Mouse (Mus musculus) colon, adult 2 months (tissue): ENCODE measurements around the gene Olfr1042. TPM values are rescaled to one million over a fixed set of nuclear protein-coding genes. Genes with fewer than 3 reads are reported as not detected.

Source experiments
- polyA plus RNA-seq: library from polyadenylated mRNA; depleted of rRNA; stranded (reverse); fragments of >200 nt; gene quantifications from 2 replicates; pipeline ENCODE4 v1.2.3, GENCODE M21; 2012; rRNA removed

Olfr1042 gene
- polyA plus RNA-seq = not detected in 2 replicates

DNA sequence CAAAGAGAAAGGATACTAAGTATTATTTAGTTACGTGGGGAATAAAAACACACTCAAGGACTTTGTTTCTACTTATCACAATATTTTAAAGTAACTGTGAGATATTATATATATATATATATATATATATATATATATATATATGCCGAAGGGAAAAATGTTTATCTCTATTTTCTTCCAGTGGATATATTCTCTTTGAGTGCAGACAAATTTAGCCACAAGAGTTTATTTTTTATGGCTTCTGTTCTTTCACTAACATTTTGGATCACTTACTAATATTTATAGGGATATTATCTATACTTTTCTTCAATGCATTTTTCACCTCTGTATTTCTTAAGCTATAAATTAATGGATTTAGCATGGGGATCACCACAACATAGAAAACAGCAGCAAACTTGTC, at the start of gene Olfr1042:
Gene Olfr1042 (minus strand): TSS at position 101 of the 400 bp plus-strand sequence.

DNA sequence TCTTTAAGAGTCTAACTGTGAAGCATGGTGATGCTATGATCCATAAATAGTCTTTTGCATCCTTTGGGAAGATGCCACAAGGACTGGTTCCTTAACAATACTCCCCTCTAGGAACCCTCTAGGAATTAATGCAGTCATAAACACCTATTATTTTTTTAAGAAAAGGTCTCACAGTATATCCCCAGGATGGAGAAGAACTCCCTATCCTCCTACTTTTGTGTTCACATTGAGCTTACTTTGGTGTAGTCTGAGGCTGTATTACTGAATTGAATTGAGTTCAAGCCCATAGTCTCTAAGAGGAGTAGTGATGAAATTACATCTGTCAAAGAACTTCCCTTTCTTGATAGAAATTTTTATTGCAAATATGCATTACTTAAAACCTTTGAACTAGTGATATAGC, 41.3 kb upstream of the Olfr1042 start, which contains the start of gene Olfr1045:
Gene Olfr1045 (minus strand): TSS at position 101 of the 400 bp plus-strand sequence.

DNA sequence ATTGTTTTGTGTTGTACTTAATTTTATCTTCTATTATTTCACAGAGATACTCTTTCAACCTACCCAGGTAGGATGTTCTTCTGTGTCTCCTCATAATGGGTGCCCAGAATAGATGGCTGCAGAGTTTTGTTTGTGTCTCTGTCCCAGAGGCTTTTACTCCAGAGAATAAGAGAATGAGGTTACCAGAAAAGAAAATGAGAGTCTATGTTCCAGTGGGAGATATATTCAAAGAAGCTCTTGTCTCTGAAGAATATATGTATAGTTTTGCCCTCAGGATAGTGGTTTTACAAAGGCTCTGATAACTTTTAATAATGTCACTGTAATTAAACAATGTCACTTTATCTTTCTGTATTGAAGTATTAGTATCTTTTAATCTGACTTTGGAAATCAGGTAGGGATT, 23.9 kb upstream of the Olfr1042 start, which contains the start of gene Olfr52:
Gene Olfr52 (minus strand): TSS at position 101 of the 400 bp plus-strand sequence.

DNA sequence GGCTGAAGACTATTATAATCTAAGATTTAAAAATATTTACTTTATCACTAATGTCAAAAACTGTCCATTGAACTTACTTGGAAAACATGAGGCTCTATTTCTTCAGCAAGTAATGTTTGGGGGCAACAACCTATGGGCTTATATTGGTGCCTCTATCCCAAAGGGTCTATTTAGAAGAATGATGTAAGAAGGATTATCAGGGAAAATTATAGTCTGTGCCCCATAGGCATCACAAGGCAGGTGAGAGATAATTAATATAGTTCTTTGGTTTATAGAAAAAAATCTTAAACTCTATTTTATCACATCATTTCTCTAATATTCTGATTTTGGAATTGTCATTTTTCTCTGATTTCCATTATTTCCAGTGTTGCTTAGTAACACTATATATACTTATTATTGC, 16.1 kb upstream of the Olfr1042 start, which contains the start of gene Olfr1044:
Gene Olfr1044 (minus strand): TSS at position 101 of the 400 bp plus-strand sequence.

DNA sequence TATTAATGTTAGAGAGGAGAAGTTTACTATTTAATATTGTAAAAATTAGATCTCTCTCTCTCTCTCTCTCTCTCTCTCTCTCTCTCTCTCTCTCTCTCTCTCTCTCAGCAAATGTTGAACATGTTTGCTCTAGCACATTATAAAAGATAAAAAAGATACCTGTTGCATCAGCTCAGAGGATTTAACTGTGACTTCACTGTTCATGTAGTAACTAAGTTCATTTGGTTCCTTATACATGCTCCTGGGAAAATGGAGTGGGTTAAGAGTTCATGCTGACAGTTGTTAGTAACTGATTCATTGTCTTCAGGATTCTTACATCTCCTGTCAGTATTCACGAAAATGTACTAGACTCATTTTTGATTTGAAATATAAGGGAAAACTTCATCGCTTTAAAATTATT, 5.8 kb upstream of the Olfr1042 start, which contains the start of gene Olfr1043:
Gene Olfr1043 (minus strand): TSS at position 101 of the 400 bp plus-strand sequence.

DNA sequence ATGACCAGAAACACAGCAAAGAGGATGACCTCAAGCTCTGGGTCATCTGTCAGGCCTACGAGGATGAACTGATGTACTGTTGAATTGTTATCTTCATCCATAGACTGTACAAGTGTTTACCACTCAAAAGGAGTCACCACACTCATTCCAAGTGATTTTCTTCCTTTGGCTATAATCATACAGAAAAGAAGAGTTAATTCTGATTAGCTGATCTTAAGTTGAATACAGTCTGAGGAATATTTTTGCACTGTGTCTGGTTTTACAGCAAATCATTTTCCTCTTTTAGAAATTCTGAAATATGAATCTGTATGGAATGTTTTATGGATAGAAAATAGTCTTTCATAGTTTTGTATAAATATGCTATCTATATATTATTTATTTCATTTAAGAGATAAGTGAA, 15.0 kb downstream of the Olfr1042 start, which contains the start of gene Olfr1040:
Gene Olfr1040 (minus strand): TSS at position 101 of the 400 bp plus-strand sequence.

DNA sequence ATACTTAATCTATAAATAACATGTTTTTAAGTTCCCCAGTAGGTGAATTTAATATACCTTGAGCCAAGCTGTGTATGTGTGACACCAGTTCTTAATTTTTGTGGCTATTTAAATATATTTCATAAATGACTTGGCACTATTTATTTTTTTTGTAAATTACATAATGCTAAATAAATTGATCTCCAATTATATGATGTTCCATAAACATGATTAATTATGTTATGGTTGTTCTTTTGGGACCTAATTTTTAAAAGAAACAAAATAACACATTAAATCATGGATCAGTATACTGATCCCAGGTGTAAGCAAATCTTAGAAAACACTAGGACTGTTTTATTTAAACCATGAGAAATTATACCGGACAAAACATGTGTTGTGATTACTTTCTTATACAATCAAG, 25.8 kb downstream of the Olfr1042 start, which contains the start of gene Olfr1039:
Gene Olfr1039 (minus strand): TSS at position 101 of the 400 bp plus-strand sequence.

Other genes with a start within 250 kb of the Olfr1042 start
- not detected in 2 replicates for gene Olfr1025-ps1, start 246.6 kb downstream of the Olfr1042 start, polyA plus RNA-seq
- gene Olfr1026, start 240.3 kb downstream of the Olfr1042 start, polyA plus RNA-seq = not detected in 2 replicates
- not detected in 2 replicates for gene Olfr1028, start 211.4 kb downstream of the Olfr1042 start, polyA plus RNA-seq
- gene Olfr1029, start 187.9 kb downstream of the Olfr1042 start, polyA plus RNA-seq = not detected in 2 replicates
- gene Olfr1030, start 182.6 kb downstream of the Olfr1042 start, polyA plus RNA-seq = not detected in 2 replicates
- not detected in 2 replicates for gene Olfr1031, start 171.5 kb downstream of the Olfr1042 start, polyA plus RNA-seq
- not detected in 2 replicates for gene Olfr1032, start 156.3 kb downstream of the Olfr1042 start, polyA plus RNA-seq
- 0.08 and 0.14 TPM in 2 replicates for gene Olfr1033, start 141.2 kb downstream of the Olfr1042 start, polyA plus RNA-seq
- gene Olfr1034, start 116.0 kb downstream of the Olfr1042 start, polyA plus RNA-seq = 0.03 TPM in 1 of 2 replicates, not detected in the other
- gene Olfr1036, start 87.8 kb downstream of the Olfr1042 start, polyA plus RNA-seq = not detected in 2 replicates
- not detected in 2 replicates for gene Olfr1037, start 74.5 kb downstream of the Olfr1042 start, polyA plus RNA-seq
- not detected in 2 replicates for gene Olfr1039, start 25.9 kb downstream of the Olfr1042 start, polyA plus RNA-seq
- gene Olfr1040, start 15.1 kb downstream of the Olfr1042 start, polyA plus RNA-seq = not detected in 2 replicates
- gene Olfr1043, start 5.7 kb upstream of the Olfr1042 start, polyA plus RNA-seq = not detected in 2 replicates
- not detected in 2 replicates for gene Olfr1044, start 16.0 kb upstream of the Olfr1042 start, polyA plus RNA-seq
- gene Olfr52, start 23.8 kb upstream of the Olfr1042 start, polyA plus RNA-seq = not detected in 2 replicates
- gene Olfr1045, start 41.2 kb upstream of the Olfr1042 start, polyA plus RNA-seq = not detected in 2 replicates
- gene Olfr1046, start 57.5 kb upstream of the Olfr1042 start, polyA plus RNA-seq = not detected in 2 replicates
- not detected in 2 replicates for gene Olfr1047, start 69.6 kb upstream of the Olfr1042 start, polyA plus RNA-seq
- not detected in 2 replicates for gene Olfr1048, start 78.5 kb upstream of the Olfr1042 start, polyA plus RNA-seq
- not detected in 2 replicates for gene Olfr1049, start 96.5 kb upstream of the Olfr1042 start, polyA plus RNA-seq
- gene Olfr1051, start 117.2 kb upstream of the Olfr1042 start, polyA plus RNA-seq = not detected in 2 replicates
- not detected in 2 replicates for gene Olfr1052, start 130.6 kb upstream of the Olfr1042 start, polyA plus RNA-seq
- not detected in 2 replicates for gene Olfr1053, start 153.4 kb upstream of the Olfr1042 start, polyA plus RNA-seq
- gene Olfr1054, start 173.6 kb upstream of the Olfr1042 start, polyA plus RNA-seq = not detected in 2 replicates
- gene Olfr1055, start 188.4 kb upstream of the Olfr1042 start, polyA plus RNA-seq = not detected in 2 replicates
- gene Olfr1056, start 200.6 kb upstream of the Olfr1042 start, polyA plus RNA-seq = not detected in 2 replicates
- not detected in 2 replicates for gene Olfr1057, start 216.6 kb upstream of the Olfr1042 start, polyA plus RNA-seq
- gene Olfr1058, start 226.7 kb upstream of the Olfr1042 start, polyA plus RNA-seq = not detected in 2 replicates